20 mouse cellular contexts compared by ENCODE assay signal in genomic region chr5:115208601-115209000, GRCm38 (mm10). TPM values are rescaled to one million over a fixed set of nuclear protein-coding genes. Genes with fewer than 3 reads are reported as not detected.
DNase-seq lines count a peak whose midpoint lies in the region; ATAC-seq and TF ChIP-seq lines count a peak whose summit lies in the region.
"Had no signal": no experiment of that assay in that cellular context is flagged by ENCODE, and none has a peak within 500 bp of the region (broad histone marks: within the 10 kb centered on the region; RNA-seq: fewer than 3 reads in every experiment).

No protein-coding gene starts in this region.

- H3K27me3 ChIP-seq in embryonic facial prominence, embryonic 13.5 days: peaks cover 13% of the 10 kb centered on the region
- peaks cover 52% of the 10 kb centered on the region for H3K27me3 ChIP-seq in embryonic facial prominence, embryonic 10.5 days (replicated peaks; ENCODE audit: low read depth, poor library complexity, severe bottlenecking)
- H3K27me3 ChIP-seq: forebrain, embryonic 15.5 days; hindbrain, embryonic 15.5 days had no signal

- H3K9me3 ChIP-seq in embryonic facial prominence, embryonic 13.5 days: no peaks in the 10 kb centered on the region
- no peaks in the 10 kb centered on the region for H3K9me3 ChIP-seq in embryonic facial prominence, embryonic 10.5 days
- H3K9me3 ChIP-seq: forebrain, embryonic 15.5 days; hindbrain, embryonic 12.5 days; hindbrain, embryonic 15.5 days had no signal

- 62% methylated on average over 5 of the region's 5 CpGs for WGBS in embryonic facial prominence, embryonic 13.5 days
- WGBS in embryonic facial prominence, embryonic 10.5 days: 61% methylated on average over 5 of the region's 5 CpGs

- no peaks in the 10 kb centered on the region for H3K36me3 ChIP-seq in embryonic facial prominence, embryonic 13.5 days
- no peaks in the 10 kb centered on the region for H3K36me3 ChIP-seq in embryonic facial prominence, embryonic 10.5 days (replicated peaks)
- H3K36me3 ChIP-seq: forebrain, embryonic 15.5 days; hindbrain, embryonic 12.5 days; hindbrain, embryonic 15.5 days had no signal

- H3K27ac ChIP-seq in embryonic facial prominence, embryonic 13.5 days: no peak overlapping the region
- H3K27ac ChIP-seq in embryonic facial prominence, embryonic 10.5 days (replicated peaks): no peak overlapping the region
- H3K27ac ChIP-seq in left cerebral cortex, adult 2 months: peak overlapping the region; percentile 76
- H3K27ac ChIP-seq: hindbrain, embryonic 12.5 days; hindbrain, embryonic 15.5 days had no signal

- no peak for ATAC-seq in embryonic facial prominence, embryonic 13.5 days (ENCODE audit: insufficient number of reproducible peaks, insufficient read depth, low FRiP score, low TSS enrichment, low read depth)
- ATAC-seq: forebrain, embryonic 15.5 days; intestine, postnatal 0 days had no signal

- no peak for DNase-seq in embryonic facial prominence, embryonic 10.5 days (ENCODE audit: low spot score)
- DNase-seq in left cerebral cortex, adult 2 months (ENCODE audit: extremely low spot score in 1 of 2, low spot score in 2 of 2): no peak
- no peak for DNase-seq in left cerebral cortex, adult 18-20 months (ENCODE audit: low spot score in 2 of 2)
- peak; percentile 83 for DNase-seq in ES-CJ7 (ENCODE audit: low read depth, low spot score)
- DNase-seq in cerebellum, adult 8-10 months: no peak
- no peak for DNase-seq in gastrocnemius, adult 8-10 months (ENCODE audit: low spot score in 2 of 2)
- DNase-seq: adrenal gland, adult 2 months; adrenal gland, postnatal 25 days; B cell, adult 2 months; cerebellum, adult 9-11 months; gastrocnemius, postnatal 14 days; heart, adult 11 months had no signal

- no peak overlapping the region for H3K4me2 ChIP-seq in embryonic facial prominence, embryonic 13.5 days
- H3K4me2 ChIP-seq: forebrain, embryonic 15.5 days; heart, embryonic 11.5 days; hindbrain, embryonic 12.5 days; hindbrain, embryonic 15.5 days had no signal

- peaks cover 22% of the 10 kb centered on the region for H3K4me1 ChIP-seq in embryonic facial prominence, embryonic 13.5 days
- peaks cover 26% of the 10 kb centered on the region for H3K4me1 ChIP-seq in embryonic facial prominence, embryonic 10.5 days

- intact Hi-C loops in left cerebral cortex, adult 2 months (cut with DNase I): no loop called here

- 0 out of 2 replicates have a peak overlapping the region, but pooled peaks have one; percentile 6 for H3K9ac ChIP-seq in embryonic facial prominence, embryonic 13.5 days
- H3K9ac ChIP-seq: forebrain, embryonic 15.5 days; hindbrain, embryonic 15.5 days had no signal

- TF ChIP-seq CTCF in left cerebral cortex, adult 2 months (IDR thresholded peaks at IDR 0.05): no peak

- no peak overlapping the region for H3K4me3 ChIP-seq in embryonic facial prominence, embryonic 13.5 days
- H3K4me3 ChIP-seq in embryonic facial prominence, embryonic 10.5 days: no peak overlapping the region
- no peak overlapping the region for H3K4me3 ChIP-seq in left cerebral cortex, adult 2 months
- H3K4me3 ChIP-seq: forebrain, embryonic 15.5 days; hindbrain, embryonic 12.5 days; hindbrain, embryonic 15.5 days had no signal

RNA-seq across cellular contexts. Expression of gene Cabp1, which starts 14.4 kb away (rescaled TPM):
- polyA plus RNA-seq in embryonic facial prominence, embryonic 13.5 days (2015; fragmentation: Nextera tagmentation; extraction: Ambion mirVana): 1.3 and 2.0 TPM in 2 replicates
- 1.3 and 1.4 TPM in 2 replicates for polyA plus RNA-seq in embryonic facial prominence, embryonic 10.5 days (2016; fragmentation: Nextera tagmentation; extraction: Ambion mirVana)
- total RNA-seq in left cerebral cortex, adult 2 months (2021): 100 to 1,000 TPM; 319 to 335 TPM
- total RNA-seq in left cerebral cortex, adult 18-20 months (2021): 100 to 1,000 TPM; 288 to 320 TPM
- total RNA-seq in gastrocnemius, adult 8-10 months (2022): 1 to 10 TPM in 1 of 4 experiments, under 1 TPM in 3; 0.22 to 1.1 (median 0.38) TPM
- total RNA-seq: common myeloid progenitor, adult 5-6 weeks; hematopoietic stem cell, adult 5-6 weeks had no signal

RNA-seq across cellular contexts. Expression of gene Pop5, which starts 27.0 kb away (rescaled TPM):
- 83.5 and 88.1 TPM in 2 replicates for polyA plus RNA-seq in embryonic facial prominence, embryonic 13.5 days (2015; fragmentation: Nextera tagmentation; extraction: Ambion mirVana)
- polyA plus RNA-seq in embryonic facial prominence, embryonic 10.5 days (2016; fragmentation: Nextera tagmentation; extraction: Ambion mirVana): 114 and 122 TPM in 2 replicates
- total RNA-seq in left cerebral cortex, adult 2 months (2021): 100 to 1,000 TPM; 116 to 117 TPM
- 100 to 1,000 TPM in 1 of 2 experiments, 10 to 100 TPM in 1; 95.9 to 111 TPM for total RNA-seq in left cerebral cortex, adult 18-20 months (2021)
- total RNA-seq in gastrocnemius, adult 8-10 months (2022): 10 to 100 TPM; 27.3 to 40.7 (median 38.0) TPM

RNA-seq across cellular contexts. Expression of gene Mlec, which starts 50.6 kb away (rescaled TPM):
- polyA plus RNA-seq in embryonic facial prominence, embryonic 13.5 days (2015; fragmentation: Nextera tagmentation; extraction: Ambion mirVana): 73.4 and 79.0 TPM in 2 replicates
- polyA plus RNA-seq in embryonic facial prominence, embryonic 10.5 days (2016; fragmentation: Nextera tagmentation; extraction: Ambion mirVana): 73.6 and 80.6 TPM in 2 replicates
- total RNA-seq in left cerebral cortex, adult 2 months (2021): 10 to 100 TPM; 87.8 to 89.8 TPM
- total RNA-seq in left cerebral cortex, adult 18-20 months (2021): 10 to 100 TPM; 88.6 to 93.5 TPM
- total RNA-seq in gastrocnemius, adult 8-10 months (2022): 100 to 1,000 TPM; 140 to 220 (median 197) TPM

Comparison
In these comparisons a context has a peak if more than half of its experiments do, and no peak if none do; other contexts are left out.
1. RNA of gene Cabp1, which starts 14.4 kb away (total RNA-seq): 319 to 335 TPM in left cerebral cortex, adult 2 months and 288 to 320 TPM in left cerebral cortex, adult 18-20 months; 0.22 to 1.1 TPM in gastrocnemius, adult 8-10 months; every median in the first group is over 100 times any median in the second.